Mouse (Mus musculus): Measurements from ENCODE around the gene Nkapd1. TPM values are rescaled to one million over a fixed set of nuclear protein-coding genes. Genes with fewer than 3 reads are reported as not detected.
A peak's percentile ranks its signal among the peaks of the same experiment; 100 is the strongest.

Nkapd1 gene
- total RNA-seq, 2 experiments from 2014 or later = 12.8 to 13.0 TPM

- intact Hi-C loops (cut with DNase I; ENCODE audit: low total_unique reads) = no loop called here
- peak; percentile 92 for DNase-seq
Measured at GRCm38 (mm10) chr9:50603189-50603997, 13.9 kb downstream of the Nkapd1 start, which contains the start of the genes Sdhd and Timm8b. Sdhd (minus strand) TSS chr9:50603812. Timm8b (plus strand) TSS chr9:50603910.

GRCm38 (mm10) chr9:50602055-50602845 lies 15.0 kb downstream of the Nkapd1 start:
- intact Hi-C loops (cut with DNase I; ENCODE audit: low total_unique reads) = no loop called here
- DNase-seq = no peak

- no peak for DNase-seq
- intact Hi-C loops (cut with DNase I; ENCODE audit: low total_unique reads) = no loop called here
Measured at GRCm38 (mm10) chr9:50601536-50601935, 15.7 kb downstream of the Nkapd1 start.

GRCm38 (mm10) chr9:50596973-50597372 lies 20.3 kb downstream of the Nkapd1 start:
- DNase-seq = peak; percentile 41
- intact Hi-C loops (cut with DNase I; ENCODE audit: low total_unique reads) = no loop called here

- intact Hi-C loops (cut with DNase I; ENCODE audit: low total_unique reads) = no loop called here
- DNase-seq = no peak
Measured at GRCm38 (mm10) chr9:50594794-50595417, 22.4 kb downstream of the Nkapd1 start.

- intact Hi-C loops (cut with DNase I; ENCODE audit: low total_unique reads) = no loop called here
- DNase-seq = no peak
Measured at GRCm38 (mm10) chr9:50593544-50593943, 23.7 kb downstream of the Nkapd1 start.

- intact Hi-C loops (cut with DNase I; ENCODE audit: low total_unique reads) = no loop called here
- no peak for DNase-seq
Measured at GRCm38 (mm10) chr9:50592955-50593354, 24.3 kb downstream of the Nkapd1 start.

GRCm38 (mm10) chr9:50590856-50591518 lies 26.3 kb downstream of the Nkapd1 start:
- DNase-seq = no peak
- intact Hi-C loops (cut with DNase I; ENCODE audit: low total_unique reads) = no loop called here

- intact Hi-C loops (cut with DNase I; ENCODE audit: low total_unique reads) = no loop called here
- no peak for DNase-seq
Measured at GRCm38 (mm10) chr9:50586955-50587354, 30.3 kb downstream of the Nkapd1 start.

- intact Hi-C loops (cut with DNase I; ENCODE audit: low total_unique reads) = no loop called here
Measured at GRCm38 (mm10) chr9:50585145-50585818, 32.0 kb downstream of the Nkapd1 start.

GRCm38 (mm10) chr9:50580370-50580769 lies 36.9 kb downstream of the Nkapd1 start:
- no peak for DNase-seq
- intact Hi-C loops (cut with DNase I; ENCODE audit: low total_unique reads) = no loop called here

More at GRCm38 (mm10) chr9:50585145-50585818, 32.0 kb downstream of the Nkapd1 start:
- DNase-seq = no peak

GRCm38 (mm10) chr9:50569599-50570525 lies 47.4 kb downstream of the Nkapd1 start:
- intact Hi-C loops (cut with DNase I; ENCODE audit: low total_unique reads) = no loop called here

GRCm38 (mm10) chr9:50567881-50568280 lies 49.4 kb downstream of the Nkapd1 start:
- DNase-seq = peak; percentile 35

More at GRCm38 (mm10) chr9:50569599-50570525, 47.4 kb downstream of the Nkapd1 start:
- no peak for DNase-seq

GRCm38 (mm10) chr9:50567372-50567771 lies 49.9 kb downstream of the Nkapd1 start:
- no peak for DNase-seq

More at GRCm38 (mm10) chr9:50567881-50568280, 49.4 kb downstream of the Nkapd1 start:
- intact Hi-C loops (cut with DNase I; ENCODE audit: low total_unique reads) = no loop called here

GRCm38 (mm10) chr9:50565940-50566339 lies 51.3 kb downstream of the Nkapd1 start:
- DNase-seq = no peak
- intact Hi-C loops (cut with DNase I; ENCODE audit: low total_unique reads) = no loop called here

More at GRCm38 (mm10) chr9:50567372-50567771, 49.9 kb downstream of the Nkapd1 start:
- intact Hi-C loops (cut with DNase I; ENCODE audit: low total_unique reads) = no loop called here

GRCm38 (mm10) chr9:50565173-50565572 lies 52.1 kb downstream of the Nkapd1 start:
- intact Hi-C loops (cut with DNase I; ENCODE audit: low total_unique reads) = no loop called here
- DNase-seq = no peak

GRCm38 (mm10) chr9:50561918-50562360 lies 55.3 kb downstream of the Nkapd1 start:
- DNase-seq = no peak
- intact Hi-C loops (cut with DNase I; ENCODE audit: low total_unique reads) = no loop called here
